Mouse (Mus musculus) 416B (cell line): ENCODE measurements at regions not wholly inside any gene's neighbourhood (a gene's known extent, or its start where the extent isn't known, plus 50 kb on each side); places are given as distances from the start of the nearest gene placed in this dataset.

ENCODE experiments used
- DNase-seq: peaks from one replicate; pipeline ENCODE4 v3.0.0; 2011; ENCODE audit warnings: low read depth

DNA sequence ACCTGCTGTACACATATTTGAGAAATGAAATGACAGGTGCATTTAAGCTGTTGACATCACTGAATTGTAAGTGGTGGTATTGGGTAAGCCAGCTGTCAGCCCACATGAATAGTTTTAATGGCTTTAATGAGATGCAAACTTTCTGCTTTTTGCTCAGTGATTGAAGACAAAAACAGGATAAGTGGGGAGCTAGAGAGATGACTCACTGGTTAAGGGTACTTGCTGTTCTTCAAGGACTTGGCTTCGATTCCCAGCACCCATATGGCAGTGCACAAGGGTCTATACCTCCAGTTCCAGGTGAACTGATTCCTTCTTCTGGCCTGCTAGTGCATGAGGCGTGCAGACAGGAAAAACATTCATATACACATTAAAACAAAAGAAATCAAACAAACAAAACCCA lies 162.7 kb upstream of the Pex5l start:
- no peak for DNase-seq

DNA sequence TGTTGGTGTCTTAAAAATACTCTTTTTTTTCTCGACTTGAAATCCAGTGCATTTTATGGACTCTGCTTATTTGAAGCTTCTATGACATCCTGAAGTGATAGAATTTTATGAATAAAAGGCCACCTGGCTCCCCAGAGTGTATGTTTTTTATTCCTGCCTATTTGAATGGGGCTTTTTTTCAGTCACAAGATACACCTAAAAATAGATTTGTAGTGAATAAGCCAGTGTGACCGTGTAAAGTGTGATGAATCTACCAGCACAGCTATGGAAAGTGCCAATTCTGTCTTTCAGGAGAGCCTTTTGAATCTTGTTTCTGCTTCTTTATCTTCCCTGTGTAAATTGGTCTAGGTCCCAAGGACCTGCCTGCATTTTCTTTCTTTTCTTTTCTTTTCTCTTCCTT lies 119.8 kb upstream of the Pex5l start:
- DNase-seq = no peak

DNA sequence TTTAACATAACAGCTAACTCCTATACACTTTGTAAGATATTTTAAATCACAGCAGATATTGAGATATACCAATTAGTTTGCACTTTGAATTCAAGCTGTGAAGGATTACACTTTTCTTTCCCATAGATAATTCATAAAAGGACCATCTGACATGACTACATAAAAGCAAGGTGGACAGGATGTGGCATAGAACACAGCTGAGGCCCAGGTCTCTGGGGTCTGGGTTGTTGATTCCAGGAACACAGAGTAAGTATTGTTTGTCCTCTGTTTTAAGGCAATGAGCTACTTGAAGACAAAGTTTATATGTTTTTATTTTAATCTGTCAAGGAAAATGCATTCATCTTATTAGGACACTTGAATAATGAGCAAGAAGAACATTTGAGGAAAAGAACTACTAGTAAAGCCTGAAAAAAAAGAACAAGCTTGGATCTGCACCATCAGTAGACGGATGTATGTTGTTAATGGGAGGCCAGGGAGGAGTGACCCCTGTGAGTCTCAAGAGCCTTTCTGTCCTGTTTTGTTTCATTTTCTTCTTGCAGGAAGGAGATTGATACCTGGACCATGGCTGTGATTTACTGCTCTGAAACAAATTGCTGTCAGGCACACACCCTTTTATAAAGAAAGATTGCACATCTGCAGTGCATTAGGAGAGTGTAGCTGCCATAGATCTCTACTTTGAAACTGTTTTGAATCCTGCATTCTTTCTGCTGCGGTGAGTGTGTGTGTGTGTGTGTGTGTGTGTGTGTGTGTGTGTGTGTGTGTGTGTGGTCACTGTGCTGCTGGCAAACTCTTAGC lies 76.4 kb upstream of the Pex5l start:
- DNase-seq = no peak

DNA sequence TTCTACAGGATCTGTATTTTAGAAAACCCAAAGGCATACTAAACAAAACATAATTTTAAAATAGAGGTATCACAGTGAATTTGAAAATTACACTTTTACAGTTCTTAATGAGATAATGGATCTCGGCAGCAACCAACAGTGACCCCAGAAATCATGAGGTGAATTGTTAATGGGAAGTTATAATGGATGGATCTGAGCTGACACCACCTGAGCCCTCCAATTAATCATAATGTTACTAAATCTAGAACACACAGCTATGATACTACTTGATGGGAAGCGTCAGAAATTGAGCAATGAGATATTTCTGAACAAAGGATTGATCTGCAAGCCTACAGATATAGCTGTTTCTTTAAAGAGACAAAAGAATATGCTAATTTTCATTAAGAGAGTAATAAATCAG lies 75.2 kb upstream of the Pex5l start:
- no peak for DNase-seq

DNA sequence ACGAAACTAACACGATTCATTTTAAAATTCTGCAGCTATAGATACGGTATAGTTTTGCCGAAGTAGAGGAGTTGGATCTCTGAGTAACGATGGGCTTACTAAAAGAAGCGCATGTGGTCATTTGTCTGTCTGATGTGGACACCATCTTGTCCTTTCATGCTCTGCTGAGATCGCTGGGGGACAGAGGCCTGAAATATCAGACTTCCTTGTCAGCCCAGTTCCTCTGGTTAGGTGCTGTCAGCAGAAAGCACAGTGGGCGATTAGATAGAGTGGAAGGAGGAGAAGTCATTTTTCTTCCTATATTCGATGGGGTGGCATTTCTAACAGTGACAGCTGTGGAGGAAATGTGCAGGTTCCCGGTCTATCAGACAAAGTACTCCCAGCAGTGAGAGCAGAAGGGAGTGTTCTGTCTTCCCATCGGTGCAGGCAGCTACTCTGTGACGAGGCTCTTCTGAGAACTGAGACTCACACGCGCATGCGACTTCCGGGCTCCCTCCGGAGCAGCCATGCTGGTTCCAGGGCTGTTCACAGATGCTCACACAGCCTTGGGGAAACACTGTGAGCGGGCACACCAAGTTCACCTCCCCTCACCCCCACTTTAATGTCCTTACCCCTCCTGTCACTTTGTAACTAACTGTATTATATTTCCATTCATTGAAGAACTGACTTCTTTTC lies 74.5 kb upstream of the Pex5l start:
- no peak for DNase-seq

DNA sequence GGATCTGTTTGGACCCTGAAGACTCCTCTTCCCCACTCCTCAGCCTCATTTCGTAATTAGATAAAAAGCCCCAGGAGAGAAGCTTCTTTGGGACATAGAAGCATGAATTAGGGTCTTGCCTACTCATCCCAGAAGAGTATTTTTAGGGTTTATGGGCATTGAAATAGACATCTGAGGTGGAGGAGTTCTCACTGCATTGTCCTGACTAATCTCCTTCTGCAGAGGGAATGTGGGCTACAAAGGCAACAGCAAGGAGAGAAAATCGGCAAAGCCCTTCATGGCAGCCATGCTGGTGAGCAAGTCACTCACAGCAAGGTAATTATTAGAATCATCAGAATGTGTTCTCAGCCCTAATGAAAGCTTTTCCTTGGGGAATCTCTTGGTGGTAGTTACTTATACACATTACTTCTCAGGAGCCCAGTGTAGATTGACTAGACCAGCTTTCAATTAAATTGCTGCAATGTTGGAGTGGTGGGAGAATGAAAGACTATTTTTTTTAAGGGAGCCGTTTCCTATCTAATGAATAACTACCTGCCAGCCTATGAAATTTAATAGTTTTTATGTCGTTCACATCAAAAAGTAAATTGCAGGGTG lies 68.3 kb upstream of the Pex5l start:
- DNase-seq = no peak
